23 mouse cellular contexts compared by ENCODE assay signal in genomic region chr4:76368291-76368690, GRCm38 (mm10).
DNase-seq lines count a peak whose midpoint lies in the region; TF ChIP-seq lines count a peak whose summit lies in the region.
"Had no signal": no experiment of that assay in that cellular context is flagged by ENCODE, and none has a peak within 500 bp of the region (broad histone marks: within the 10 kb centered on the region; RNA-seq: fewer than 3 reads in every experiment).

No protein-coding gene starts in this region.

- H3K27me3 ChIP-seq in kidney, adult 2 months (replicated peaks; ENCODE audit: control insufficient read depth, insufficient read depth, low read length) = no peaks in the 10 kb centered on the region
- H3K27me3 ChIP-seq in liver, adult 2 months (ENCODE audit: control insufficient read depth, insufficient read depth, low read length) = no peaks in the 10 kb centered on the region
- H3K27me3 ChIP-seq: CH12.LX; embryonic facial prominence, embryonic 12.5 days; forebrain, embryonic 13.5 days; forebrain, embryonic 15.5 days; Patski had no signal

- H3K4me1 ChIP-seq in kidney, adult 2 months (ENCODE audit: control insufficient read depth, insufficient read depth, low read length) = peaks cover 26% of the 10 kb centered on the region
- H3K4me1 ChIP-seq in liver, adult 2 months (ENCODE audit: control insufficient read depth, insufficient read depth, low read length) = peaks cover 22% of the 10 kb centered on the region; the same call in 1 of the 2 replicates

- H3K36me3 ChIP-seq in kidney, adult 2 months (ENCODE audit: control insufficient read depth, insufficient read depth, low read length) = no peaks in the 10 kb centered on the region
- H3K36me3 ChIP-seq in liver, adult 2 months (ENCODE audit: control insufficient read depth, insufficient read depth, low read length) = no peaks in the 10 kb centered on the region
- H3K36me3 ChIP-seq: embryonic facial prominence, embryonic 10.5 days; embryonic facial prominence, embryonic 12.5 days; forebrain, embryonic 15.5 days; G1E had no signal

- no peak overlapping the region for H3K9ac ChIP-seq in liver, adult 2 months (ENCODE audit: low read depth, low read length)
- H3K9ac ChIP-seq: embryonic facial prominence, embryonic 12.5 days; forebrain, embryonic 13.5 days; forebrain, embryonic 15.5 days; forebrain, postnatal 0 days had no signal

- TF ChIP-seq POLR2A in kidney, adult 2 months (IDR thresholded peaks at IDR 0.05; ENCODE audit: low read depth, low read length) = no peak
- TF ChIP-seq POLR2A in liver, adult 2 months (IDR thresholded peaks at IDR 0.05; ENCODE audit: extremely low read depth, insufficient read depth, low read length) = no peak

- TF ChIP-seq CTCF in kidney, adult 2 months (conservative IDR thresholded peaks at IDR 0.05; ENCODE audit: insufficient read depth, insufficient read length, low read depth, low read length) = no peak
- TF ChIP-seq CTCF in liver, adult 2 months (IDR thresholded peaks at IDR 0.05; ENCODE audit: low read depth, low read length) = no peak

- no peak for DNase-seq in kidney, adult 2 months
- DNase-seq in kidney, postnatal 14 days = no peak
- peak; percentile 91 for DNase-seq in liver, adult 2 months (ENCODE audit: extremely low read depth, low read depth, low spot score)
- DNase-seq in liver = no peak
- DNase-seq in adipocyte (ENCODE audit: low spot score) = peak; percentile 18
- no peak for DNase-seq in adrenal gland, postnatal 36 days
- DNase-seq: adrenal gland, adult 2 months; adrenal gland, postnatal 10 days; adrenal gland, postnatal 25 days; B cell, adult 2 months; cerebellum, adult 11-12 months; cerebellum, adult 2 months; cerebellum, adult 9-10 months; cerebellum, postnatal 10 days; cerebellum, postnatal 25 days; forebrain, postnatal 0 days had no signal

- no peak overlapping the region for H3K4me3 ChIP-seq in kidney, adult 2 months (ENCODE audit: insufficient read depth, low read depth, low read length)
- H3K4me3 ChIP-seq in liver, adult 2 months (ENCODE audit: insufficient read depth, low read depth, low read length) = no peak overlapping the region
- H3K4me3 ChIP-seq: embryonic facial prominence, embryonic 10.5 days; embryonic facial prominence, embryonic 12.5 days; forebrain, embryonic 13.5 days; forebrain, embryonic 15.5 days had no signal

- 94% methylated on average over 2 of the region's 2 CpGs for WGBS in kidney, adult 2 months
- 31% methylated on average over 2 of the region's 2 CpGs for WGBS in liver, adult 2 months

- H3K27ac ChIP-seq in kidney, adult 2 months (ENCODE audit: insufficient read depth, low read depth, low read length) = peak overlapping the region; percentile 76; the same call in 1 of the 2 replicates
- H3K27ac ChIP-seq in liver, adult 2 months (replicated peaks; ENCODE audit: insufficient read depth, low read depth, low read length) = peak overlapping the region; percentile 94
- H3K27ac ChIP-seq: embryonic facial prominence, embryonic 10.5 days; embryonic facial prominence, embryonic 12.5 days; forebrain, embryonic 13.5 days; forebrain, embryonic 15.5 days had no signal

- H3K79me2 ChIP-seq in liver, adult 2 months (ENCODE audit: control insufficient read depth, insufficient read depth, low read length) = peaks cover 3% of the 10 kb centered on the region; the same call in 1 of the 2 replicates

Comparison
In these comparisons a context has a peak if more than half of its experiments do, and no peak if none do; other contexts are left out.
1. DNase-seq: peak in liver, adult 2 months (single experiment) and adipocyte (single experiment); none in kidney, adult 2 months (single experiment), kidney, postnatal 14 days (single experiment), liver (single experiment) and adrenal gland, postnatal 36 days (0 of 2).